Mouse (Mus musculus) hindbrain, embryonic 14.5 days (tissue): Measurements from ENCODE around the gene Abca17. TPM values are rescaled to one million over a fixed set of nuclear protein-coding genes. Genes with fewer than 3 reads are reported as not detected.

Source experiments
- ATAC-seq: fragments of 200-750 bp; cut with Nextera tagmentation; 2 replicates; pipeline ENCODE4 v1.8.0; 2017; ENCODE audit warnings: moderate number of reproducible peaks, mild to moderate bottlenecking, moderate TSS enrichment, moderate library complexity; ENCODE audit not compliant: low FRiP score
- DNase-seq: peaks from one replicate; pipeline ENCODE4 v3.0.0-alpha.2; 2015; ENCODE audit warnings: low spot score
- H3K27ac ChIP-seq: fragments of 300-500 bp; sonication (generic); 2 replicates; pipeline ENCODE4 v1.5.1; 2014; ENCODE audit warnings: mild to moderate bottlenecking, moderate library complexity
- H3K27me3 ChIP-seq: fragments of 300-500 bp; sonication (generic); 2 replicates; pipeline ENCODE4 v1.6.1; 2014; ENCODE audit warnings: mild to moderate bottlenecking, low read length, mixed read lengths; ENCODE audit not compliant: control insufficient read depth, insufficient read depth
- H3K36me3 ChIP-seq: fragments of 300-500 bp; sonication (generic); replicated peaks from 2 replicates; pipeline ENCODE4 v1.6.1; 2014; ENCODE audit not compliant: control insufficient read depth, insufficient read depth
- H3K4me1 ChIP-seq: fragments of 300-500 bp; sonication (generic); replicated peaks from 2 replicates; pipeline ENCODE4 v1.6.1; 2014; ENCODE audit warnings: antibody characterized with exemption, low read length, mixed read lengths; ENCODE audit not compliant: control insufficient read depth, insufficient read depth
- H3K4me2 ChIP-seq: fragments of 300-500 bp; sonication (generic); replicated peaks from 2 replicates; pipeline ENCODE4 v1.6.1; 2014; ENCODE audit warnings: mild to moderate bottlenecking, moderate library complexity
- H3K4me3 ChIP-seq: fragments of 300-500 bp; sonication (generic); replicated peaks from 2 replicates; pipeline ENCODE4 v1.5.1; 2014; ENCODE audit warnings: mild to moderate bottlenecking, low read length
- H3K9ac ChIP-seq: fragments of 300-500 bp; sonication (generic); 2 replicates; pipeline ENCODE4 v1.6.1; 2014
- H3K9me3 ChIP-seq: fragments of 300-500 bp; sonication (generic); 2 replicates; pipeline ENCODE4 v1.6.1; 2016; ENCODE audit warnings: low read length; ENCODE audit not compliant: control insufficient read depth
- WGBS: fragments of 180-500 bp; shearing (Covaris S2); extraction: QIAGEN DNeasy Blood & Tissue Kit; methylation state at CpG from one replicate; pipeline ENCODE4 v1.1.7; 2014; 5-methylcytosine and 5-hydroxymethylcytosine counted together
- polyA plus RNA-seq: library from polyadenylated mRNA; unstranded; fragments of >200 nt; fragmentation: Nextera tagmentation; extraction: Ambion mirVana; gene quantifications from 2 replicates; pipeline ENCODE4 v1.2.1, GENCODE M21; 2014

The Abca17 gene
- polyA plus RNA-seq, 1 experiment from 2014 or later, result 0.63 TPM

DNA sequence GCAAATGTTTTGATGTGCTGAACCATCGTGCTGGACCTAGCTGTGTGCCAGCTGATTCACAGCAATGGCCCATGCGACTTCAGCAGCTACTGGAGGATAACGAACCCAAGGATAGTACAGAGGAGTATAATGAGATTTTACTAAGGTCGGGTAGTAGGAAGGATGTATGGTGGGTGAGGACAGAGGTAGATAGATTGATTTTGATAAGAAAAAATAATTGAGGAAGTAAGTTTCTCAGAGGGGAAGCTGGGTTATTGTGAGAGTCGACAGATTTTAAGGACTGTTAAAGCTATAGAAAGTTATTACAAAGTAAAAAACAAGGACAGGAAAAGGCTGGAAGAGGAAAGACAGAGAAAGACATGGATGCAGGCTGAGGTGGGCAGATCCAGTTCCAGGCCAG is 91.2 kb downstream of the Abca17 start:
- Histone ChIP-seq H3K9ac (no peak overlapping the region), H3K27ac (no peak overlapping the region), H3K4me3 (no peak overlapping the region), H3K36me3 (no peaks in the 10 kb centered on the region), H3K4me1 (no peaks in the 10 kb centered on the region), H3K4me2 (no peak overlapping the region), H3K27me3 (no peaks in the 10 kb centered on the region), H3K9me3 (no peaks in the 10 kb centered on the region)
- ATAC-seq (no peak), DNase-seq (no peak)
- WGBS, result 79% methylated on average over 5 of the region's 5 CpGs

DNA sequence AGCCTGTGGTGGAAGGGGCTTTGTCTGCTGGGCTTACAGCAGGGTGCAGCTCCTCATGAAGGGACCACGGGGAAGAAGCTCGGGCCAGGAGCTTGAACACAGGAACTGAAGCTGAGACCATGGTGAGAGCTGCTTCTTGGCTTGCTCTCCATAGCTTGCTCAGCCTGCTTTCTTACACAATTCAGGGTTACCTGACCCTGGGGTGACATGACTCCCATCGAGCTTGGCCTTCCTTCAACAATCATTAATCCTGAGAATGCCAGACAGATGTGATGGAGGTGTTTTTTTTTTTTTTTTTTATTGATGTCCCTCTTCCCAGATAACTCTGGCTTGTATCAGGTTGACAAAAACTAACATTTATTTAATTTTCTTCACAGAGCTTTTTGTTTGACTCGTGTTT is 91.9 kb downstream of the Abca17 start:
- DNase-seq (no peak), ATAC-seq (no peak)
- H3K4me1 ChIP-seq, result no peaks in the 10 kb centered on the region
- no peaks in the 10 kb centered on the region for H3K9me3 ChIP-seq
- 79% methylated on average over 4 of the region's 4 CpGs for WGBS
- no peak overlapping the region for H3K4me2 ChIP-seq
- H3K27ac ChIP-seq, result no peak overlapping the region
- no peak overlapping the region for H3K9ac ChIP-seq
- no peaks in the 10 kb centered on the region for H3K27me3 ChIP-seq
- no peaks in the 10 kb centered on the region for H3K36me3 ChIP-seq
- H3K4me3 ChIP-seq, result no peak overlapping the region

DNA sequence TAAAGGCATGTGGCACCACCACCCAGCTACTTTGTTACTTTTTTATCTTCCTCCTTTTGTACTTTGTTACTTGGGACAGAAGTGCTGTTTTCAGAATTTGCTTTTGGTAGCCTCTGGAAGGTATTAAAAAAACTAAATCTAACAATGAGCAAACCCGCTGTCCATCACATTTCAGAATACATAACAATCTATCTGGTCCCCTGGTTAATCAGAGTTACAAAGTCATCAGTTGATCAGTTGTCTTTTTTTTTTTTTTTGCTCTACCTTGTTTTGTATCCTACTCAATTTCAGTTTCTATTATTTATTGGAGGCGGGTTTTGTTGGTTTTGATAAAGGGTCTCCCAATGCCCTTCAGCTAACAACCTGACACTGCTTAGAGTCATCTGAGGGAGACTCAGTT is 98.5 kb downstream of the Abca17 start:
- ATAC-seq, result no peak
- no peaks in the 10 kb centered on the region for H3K9me3 ChIP-seq
- 0 out of 2 replicates have a peak overlapping the region, but pooled peaks have one; percentile 80 for H3K4me3 ChIP-seq
- no peaks in the 10 kb centered on the region for H3K27me3 ChIP-seq
- no peak overlapping the region for H3K4me2 ChIP-seq
- 100% methylated on average over 2 of the region's 2 CpGs for WGBS
- no peak for DNase-seq
- H3K9ac ChIP-seq, result 0 out of 2 replicates have a peak overlapping the region, but pooled peaks have one; percentile 76
- H3K27ac ChIP-seq, result no peak overlapping the region
- peaks cover 7% of the 10 kb centered on the region for H3K36me3 ChIP-seq
- peaks cover 4% of the 10 kb centered on the region; the same call in 1 of the 2 replicates for H3K4me1 ChIP-seq

DNA sequence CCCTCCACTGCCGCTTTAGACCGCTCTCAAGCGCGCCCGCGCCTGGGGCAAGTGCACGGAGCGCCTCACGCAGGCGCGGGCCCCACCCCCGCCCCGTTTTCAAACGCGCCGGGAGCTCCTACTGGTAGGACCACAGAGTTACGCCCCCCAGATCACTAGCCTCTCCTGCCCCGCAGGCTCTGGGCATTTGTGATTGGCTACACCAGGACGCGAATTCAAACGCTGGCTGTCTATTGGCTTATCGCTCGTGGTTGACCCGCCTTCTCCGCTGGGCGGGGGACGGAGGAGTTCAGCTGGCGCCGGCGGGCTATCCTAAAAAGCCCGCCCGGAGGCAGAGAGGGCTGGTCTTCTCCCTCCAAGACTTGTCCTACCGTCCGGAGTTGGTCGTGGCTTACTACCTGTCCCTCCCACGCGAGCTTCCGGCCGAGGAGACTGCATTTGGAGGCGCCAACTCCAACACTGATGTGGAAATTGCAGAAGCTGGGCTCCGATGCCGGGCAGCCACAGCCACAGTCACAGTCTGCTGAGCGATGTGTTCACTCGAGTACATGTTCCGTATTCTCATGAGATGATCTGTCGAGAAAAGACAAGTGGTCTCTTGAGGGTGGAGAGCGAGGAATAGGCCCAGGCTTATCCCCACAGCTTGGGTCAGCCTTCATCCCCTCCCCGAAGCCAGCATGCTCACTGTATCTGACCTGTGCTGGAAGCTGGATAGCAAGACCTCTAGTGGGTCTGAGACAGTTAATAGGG is 99.4 kb downstream of the Abca17 start, which contains the start of gene Ccnf:
Gene Ccnf, minus strand, starts transcription at position 165 of the 750 bp plus-strand sequence.
- Histone ChIP-seq H3K9ac (peak within 1 kb of the TSS; percentile 76), H3K9me3 (no peaks in the 10 kb centered on the region), H3K4me1 (peaks cover 4% of the 10 kb centered on the region; the same call in 1 of the 2 replicates), H3K36me3 (peaks cover 7% of the 10 kb centered on the region), H3K27ac (peak within 1 kb of the TSS; percentile 55), H3K4me3 (peak within 1 kb of the TSS; percentile 80), H3K4me2 (peak within 1 kb of the TSS; percentile 77), H3K27me3 (no peaks in the 10 kb centered on the region)
- peak; percentile 95 for DNase-seq
- WGBS, result under 1% methylated on average over 48 of the region's 48 CpGs
- peak; percentile 100 for ATAC-seq

DNA sequence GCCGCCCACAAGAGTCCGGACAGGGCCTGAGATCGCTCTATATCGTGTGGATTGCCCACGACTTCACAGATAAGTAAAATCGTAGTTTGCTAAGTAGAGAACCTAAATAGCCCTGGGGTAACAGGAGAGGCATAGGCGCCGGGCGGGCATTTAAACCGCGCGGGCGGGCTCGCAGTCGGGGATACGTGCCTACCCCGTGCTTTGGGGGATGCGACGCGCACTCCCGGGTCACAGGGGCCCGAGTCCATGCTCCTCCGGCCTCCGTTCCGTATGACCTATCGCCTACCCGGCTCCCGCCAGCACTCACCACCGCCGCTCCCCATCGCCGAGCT is 99.9 kb downstream of the Abca17 start:
- H3K4me2 ChIP-seq, result peak overlapping the region; percentile 77
- H3K27me3 ChIP-seq, result no peaks in the 10 kb centered on the region
- no peak for ATAC-seq
- peaks cover 7% of the 10 kb centered on the region for H3K36me3 ChIP-seq
- no peak for DNase-seq
- under 1% methylated on average over 32 of the region's 32 CpGs for WGBS
- peak overlapping the region; percentile 80 for H3K4me3 ChIP-seq
- peak overlapping the region; percentile 76 for H3K9ac ChIP-seq
- H3K4me1 ChIP-seq, result peaks cover 4% of the 10 kb centered on the region; the same call in 1 of the 2 replicates
- peak overlapping the region; percentile 55 for H3K27ac ChIP-seq
- no peaks in the 10 kb centered on the region for H3K9me3 ChIP-seq

DNA sequence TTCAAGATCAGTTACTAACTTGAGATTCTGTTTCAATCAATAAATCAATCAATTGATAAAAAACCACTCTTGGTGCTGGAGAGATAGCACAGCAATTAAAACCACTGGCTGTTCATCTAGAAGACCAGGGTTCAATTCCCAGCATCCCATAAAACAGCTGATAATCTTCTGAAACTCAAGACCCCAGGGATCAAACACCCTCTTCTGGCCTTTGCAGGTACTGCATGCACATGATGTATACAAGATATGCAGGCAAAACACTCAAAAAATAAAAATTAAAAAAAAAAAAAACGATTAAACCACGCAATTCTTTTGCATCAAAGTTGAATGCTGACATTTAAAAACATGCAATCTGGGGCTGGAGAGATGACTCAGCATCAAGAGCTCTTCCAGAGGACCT is 102.2 kb downstream of the Abca17 start:
- ATAC-seq (no peak), DNase-seq (no peak)
- Histone ChIP-seq H3K4me3 (no peak overlapping the region), H3K9ac (no peak overlapping the region), H3K36me3 (peaks cover 22% of the 10 kb centered on the region), H3K4me1 (peaks cover 4% of the 10 kb centered on the region; the same call in 1 of the 2 replicates), H3K4me2 (no peak overlapping the region), H3K27ac (no peak overlapping the region), H3K27me3 (no peaks in the 10 kb centered on the region), H3K9me3 (no peaks in the 10 kb centered on the region)
- 98% methylated on average over 2 of the region's 2 CpGs for WGBS

DNA sequence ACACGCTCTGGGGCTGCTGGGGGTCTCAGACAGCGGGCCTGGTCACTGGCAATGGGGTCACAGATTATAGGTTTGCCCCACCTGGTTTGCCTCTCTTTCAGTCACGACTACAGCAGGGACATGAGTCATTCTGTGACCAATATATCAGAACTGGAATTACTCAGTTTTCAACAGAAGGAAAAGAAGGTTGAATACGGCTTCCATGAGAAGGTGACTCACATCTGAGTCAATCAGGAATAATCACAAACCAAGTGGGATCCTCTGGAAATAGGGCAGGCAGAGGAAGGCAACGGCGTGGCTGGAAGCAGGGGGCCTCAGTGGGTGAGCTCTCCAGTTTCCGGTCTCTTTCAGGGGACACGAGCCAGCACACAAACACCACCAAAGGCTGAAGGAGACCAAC is 106.8 kb downstream of the Abca17 start:
- H3K36me3 ChIP-seq, result peaks cover 64% of the 10 kb centered on the region
- no peaks in the 10 kb centered on the region for H3K4me1 ChIP-seq
- ATAC-seq, result no peak
- H3K9ac ChIP-seq, result no peak overlapping the region
- H3K27me3 ChIP-seq, result no peaks in the 10 kb centered on the region
- 99% methylated on average over 8 of the region's 8 CpGs for whole genome bisulfite sequencing
- no peak overlapping the region for H3K4me2 ChIP-seq
- H3K9me3 ChIP-seq, result no peaks in the 10 kb centered on the region
- DNase-seq, result no peak
- no peak overlapping the region for H3K4me3 ChIP-seq
- no peak overlapping the region for H3K27ac ChIP-seq

DNA sequence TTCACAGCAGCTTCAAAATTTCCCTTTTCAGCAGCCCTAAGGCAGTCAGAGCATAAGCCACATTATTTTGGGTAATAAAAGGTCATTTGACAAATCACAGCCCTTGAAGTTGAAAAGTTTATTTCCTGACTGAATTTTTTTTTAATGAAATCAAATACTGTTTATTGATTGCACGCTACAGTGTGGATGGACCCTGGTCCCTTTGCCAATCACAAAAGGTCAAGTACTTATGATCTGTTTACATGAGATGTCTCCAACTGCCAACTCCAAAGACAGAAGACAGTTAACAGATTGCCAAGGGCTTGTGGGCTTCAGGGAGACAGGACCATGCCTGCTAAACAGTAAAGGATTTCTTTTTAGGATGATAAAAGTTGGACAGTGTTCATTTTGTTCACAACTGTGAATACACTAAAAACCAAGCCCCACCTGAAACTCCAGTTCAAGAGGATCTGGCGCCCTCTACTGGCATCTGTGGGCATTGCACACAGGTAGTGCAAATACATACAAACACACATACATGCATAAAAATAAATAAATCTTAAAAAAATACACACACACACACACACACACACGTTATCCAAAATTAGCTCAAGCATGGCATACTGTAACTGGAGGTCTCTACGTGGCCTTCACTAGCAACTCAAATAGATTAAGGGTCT is 107.4 kb downstream of the Abca17 start:
- WGBS, result 91% methylated on average over 4 of the region's 4 CpGs
- no peak overlapping the region for H3K4me3 ChIP-seq
- H3K36me3 ChIP-seq, result peaks cover 70% of the 10 kb centered on the region
- H3K9me3 ChIP-seq, result no peaks in the 10 kb centered on the region
- H3K9ac ChIP-seq, result no peak overlapping the region
- H3K4me1 ChIP-seq, result no peaks in the 10 kb centered on the region
- no peak for DNase-seq
- no peak overlapping the region for H3K27ac ChIP-seq
- no peak for ATAC-seq
- H3K27me3 ChIP-seq, result no peaks in the 10 kb centered on the region
- no peak overlapping the region for H3K4me2 ChIP-seq

DNA sequence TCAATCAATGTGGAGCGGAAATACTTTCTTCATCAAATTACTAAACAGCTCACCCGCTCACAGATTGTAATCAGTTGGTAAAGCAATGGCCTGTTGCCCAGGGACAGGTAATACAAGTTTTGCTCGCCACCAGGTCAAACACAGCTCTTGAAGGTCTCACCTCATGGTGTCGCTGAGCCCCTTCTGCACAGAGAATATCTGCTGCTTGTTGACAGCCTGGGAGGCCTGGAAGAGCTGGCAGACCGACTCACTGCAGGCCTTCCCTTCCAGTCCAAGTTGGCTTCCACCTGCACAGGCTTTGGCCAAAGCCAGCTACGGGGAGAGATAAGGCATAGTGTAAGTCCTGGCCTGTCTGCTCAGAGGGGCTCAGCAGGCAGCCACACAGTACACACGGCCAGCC is 113.9 kb downstream of the Abca17 start:
- WGBS, result 96% methylated on average over 7 of the region's 7 CpGs
- H3K4me2 ChIP-seq, result no peak overlapping the region

More for the DNA sequence above, 113.9 kb downstream of the Abca17 start:
- Histone ChIP-seq H3K36me3 (peaks cover 84% of the 10 kb centered on the region), H3K27me3 (no peaks in the 10 kb centered on the region), H3K9ac (no peak overlapping the region), H3K4me3 (no peak overlapping the region), H3K27ac (no peak overlapping the region), H3K4me1 (no peaks in the 10 kb centered on the region), H3K9me3 (no peaks in the 10 kb centered on the region)
- DNase-seq (no peak), ATAC-seq (no peak)
